Mouse (Mus musculus) kidney, postnatal 14 days (tissue): ENCODE results near the gene Itga6.

Experiments
- DNase-seq: peaks from one replicate; pipeline ENCODE4 v3.0.0; 2022; ENCODE audit warnings: mixed read lengths

The Itga6 gene

GRCm38 (mm10) chr2:71766007-71766406, 20.6 kb downstream of the Itga6 start:
- no peak for DNase-seq

- no peak for DNase-seq
These were observed 21.7 kb downstream of the Itga6 start for GRCm38 (mm10) chr2:71767019-71767610.

GRCm38 (mm10) chr2:71771762-71772161, 26.3 kb downstream of the Itga6 start:
- DNase-seq: no peak

DNA sequence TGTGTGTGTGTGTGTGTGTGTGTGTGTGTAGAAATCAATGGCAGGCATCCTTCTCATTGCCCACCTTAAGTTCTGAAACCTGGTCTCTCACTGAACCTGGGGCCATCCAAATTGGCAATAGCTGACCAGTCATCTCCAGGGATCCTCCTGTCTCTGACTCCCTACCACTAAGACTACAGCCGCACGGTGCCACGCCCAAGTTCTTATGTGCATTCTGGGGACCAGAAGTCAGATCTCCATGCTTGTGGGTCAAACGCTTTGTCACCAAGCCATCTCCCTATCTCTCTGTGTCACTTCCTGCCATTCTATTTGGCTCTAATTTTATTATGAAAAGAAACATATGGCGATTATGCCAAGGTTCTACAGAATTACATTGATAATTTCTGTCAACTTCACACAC, 28.3 kb downstream of the Itga6 start:
- DNase-seq: no peak

DNA sequence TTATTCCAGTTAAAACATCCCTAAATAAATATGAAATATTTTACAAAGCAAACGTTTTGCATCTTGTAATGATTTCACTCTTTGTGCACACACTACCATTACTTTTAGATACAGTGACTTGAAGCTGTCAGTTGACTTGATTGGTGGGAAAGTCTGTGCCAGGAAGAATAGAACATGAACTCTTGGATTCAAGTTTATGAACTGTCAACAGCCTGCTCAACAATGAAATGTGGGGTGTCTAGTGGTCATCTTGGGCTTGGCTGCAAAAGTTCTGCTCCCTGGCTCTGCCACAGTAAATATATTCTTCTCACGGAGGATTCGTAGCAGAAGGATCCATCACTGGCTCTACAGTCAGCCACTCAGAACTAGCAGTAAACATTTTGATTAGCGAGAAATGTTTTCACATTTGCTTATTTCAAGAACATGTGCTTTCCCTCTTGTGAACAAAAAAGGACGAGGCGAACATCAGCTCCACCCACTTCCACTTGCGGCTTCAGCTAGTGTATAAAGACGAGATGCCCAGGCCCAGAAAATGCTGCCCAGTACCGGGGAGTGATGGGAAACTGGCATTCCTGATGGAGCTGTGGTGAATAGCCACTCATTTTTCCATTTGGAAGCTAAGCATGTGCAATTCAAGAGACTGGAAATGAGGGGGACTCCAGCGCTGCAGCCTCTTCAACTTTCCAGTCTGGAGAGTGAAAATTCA, 29.0 kb downstream of the Itga6 start:
- DNase-seq: no peak

DNA sequence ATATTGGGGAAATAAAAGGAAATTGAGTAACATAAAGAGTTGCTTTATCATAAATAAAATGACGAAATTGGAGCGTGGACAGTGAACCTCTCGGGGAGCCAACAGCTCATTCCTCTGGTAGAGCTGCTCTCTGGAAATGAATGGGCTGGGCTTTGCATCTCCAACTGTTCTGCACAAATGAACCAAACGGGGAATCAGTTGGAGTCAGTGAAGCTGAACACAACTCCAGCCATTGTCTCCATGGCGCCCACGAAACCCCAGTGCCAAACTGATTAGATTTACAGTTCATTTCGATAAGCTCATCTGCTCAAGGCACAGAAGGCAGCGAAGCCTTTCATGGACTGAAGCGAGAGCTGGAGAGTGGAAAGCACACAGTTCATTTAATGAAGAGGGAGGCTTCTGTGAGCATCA, 29.8 kb downstream of the Itga6 start:
- DNase-seq: no peak

DNA sequence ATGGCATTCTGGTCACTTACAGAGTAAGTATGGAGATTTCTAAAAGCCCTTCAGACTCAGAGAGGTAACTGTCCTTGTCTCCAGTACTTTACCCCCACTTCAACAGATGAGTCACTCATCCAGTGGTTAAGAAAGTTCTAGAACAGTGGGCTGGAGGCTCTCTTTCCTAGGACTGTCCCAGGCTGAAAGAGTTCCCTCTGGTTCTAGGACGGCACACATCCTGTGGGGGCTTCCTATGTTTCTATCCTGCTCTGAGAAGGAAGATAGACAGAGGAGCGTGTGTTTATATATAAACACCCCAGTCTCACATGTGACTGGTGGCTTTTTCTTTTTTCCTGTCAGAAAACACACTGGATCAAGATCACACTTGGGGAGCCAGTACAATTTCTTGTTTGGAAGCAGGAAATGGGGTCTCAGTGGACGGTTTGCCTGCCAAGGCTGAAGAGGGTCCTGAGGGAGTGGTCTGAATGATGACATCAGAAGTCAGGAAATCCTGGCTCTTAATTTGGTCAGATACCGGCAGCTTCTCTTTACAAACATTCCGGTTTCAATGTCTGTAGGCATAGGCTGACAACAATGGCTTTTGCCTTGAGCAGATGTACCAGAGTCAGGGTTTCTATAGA, 34.0 kb downstream of the Itga6 start:
- DNase-seq: no peak

- no peak for DNase-seq
These were observed 34.6 kb downstream of the Itga6 start for GRCm38 (mm10) chr2:71780016-71780415.

DNA sequence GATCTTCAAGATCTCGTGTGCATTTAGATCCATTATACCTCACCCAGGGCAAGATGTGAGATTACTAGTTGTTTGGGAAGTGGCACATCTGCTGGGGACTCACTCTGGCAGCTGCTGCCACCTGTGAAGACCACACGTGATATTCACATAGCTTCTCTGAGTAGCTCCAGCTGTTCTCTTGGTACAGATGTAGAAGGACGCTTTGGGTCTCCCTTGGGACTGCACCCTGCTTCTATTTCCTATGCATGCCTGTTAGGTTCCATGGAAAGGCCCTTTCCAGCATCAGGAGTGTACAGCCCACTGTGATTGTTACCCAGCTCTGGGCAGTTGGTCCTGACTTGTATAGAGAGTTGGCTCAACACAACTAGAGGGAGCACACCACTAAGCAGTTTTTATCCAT, 39.8 kb downstream of the Itga6 start:
- no peak for DNase-seq

GRCm38 (mm10) chr2:71786060-71786459, 40.6 kb downstream of the Itga6 start:
- no peak for DNase-seq

DNA sequence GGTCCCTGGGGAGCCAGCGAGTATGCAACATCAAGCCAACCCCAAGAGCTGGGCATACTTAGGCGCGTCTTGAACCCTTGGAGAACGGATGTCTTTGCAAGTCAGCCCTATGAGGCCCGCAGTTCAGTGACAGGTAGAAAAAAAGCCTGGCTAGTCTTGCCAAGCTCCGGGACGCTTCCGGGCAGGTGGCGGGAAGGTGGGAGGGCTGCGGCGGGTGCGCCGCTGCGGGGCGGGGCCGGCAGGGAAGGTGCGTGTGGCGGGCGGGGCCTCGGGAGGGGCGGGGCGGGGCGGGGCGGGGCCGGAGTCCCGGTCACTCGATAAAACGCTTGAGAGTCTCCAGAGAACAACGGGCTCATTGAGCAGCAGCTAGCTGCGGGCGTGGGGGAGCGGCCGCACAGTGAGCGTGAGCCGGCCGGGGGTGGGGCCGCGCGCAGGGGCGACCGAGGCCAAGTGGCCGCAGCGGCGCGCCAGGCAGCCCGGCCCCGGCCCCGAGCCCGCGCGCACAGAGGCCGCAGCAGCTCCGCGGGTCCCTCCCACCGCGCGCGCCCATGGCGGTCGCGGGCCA, 41.3 kb downstream of the Itga6 start:
- peak; percentile 90 for DNase-seq

GRCm38 (mm10) chr2:71787156-71787590, 41.8 kb downstream of the Itga6 start:
- DNase-seq: no peak

- DNase-seq: peak; percentile 63
These were observed 42.4 kb downstream of the Itga6 start for GRCm38 (mm10) chr2:71787591-71788460.

GRCm38 (mm10) chr2:71790752-71791151, 45.3 kb downstream of the Itga6 start:
- peak; percentile 67 for DNase-seq

DNA sequence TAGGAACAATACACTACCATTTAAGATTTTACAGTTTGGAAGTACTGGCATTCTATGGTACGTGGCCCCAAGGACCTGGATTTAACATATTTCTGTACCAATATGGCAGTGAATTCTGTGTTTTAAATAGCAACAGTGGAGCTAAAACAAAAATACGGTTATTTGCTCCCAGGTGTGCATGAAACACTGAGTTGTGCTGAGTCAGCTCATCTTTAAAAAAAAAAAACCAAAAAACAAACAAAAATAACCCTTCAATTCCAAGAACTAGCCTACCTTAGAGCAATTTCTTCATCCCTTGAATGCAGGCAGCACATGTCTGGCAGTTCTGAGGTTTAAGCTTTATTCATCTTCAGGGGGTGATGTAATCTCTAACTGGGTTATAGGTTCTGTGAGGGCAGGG, 45.8 kb downstream of the Itga6 start:
- no peak for DNase-seq

DNA sequence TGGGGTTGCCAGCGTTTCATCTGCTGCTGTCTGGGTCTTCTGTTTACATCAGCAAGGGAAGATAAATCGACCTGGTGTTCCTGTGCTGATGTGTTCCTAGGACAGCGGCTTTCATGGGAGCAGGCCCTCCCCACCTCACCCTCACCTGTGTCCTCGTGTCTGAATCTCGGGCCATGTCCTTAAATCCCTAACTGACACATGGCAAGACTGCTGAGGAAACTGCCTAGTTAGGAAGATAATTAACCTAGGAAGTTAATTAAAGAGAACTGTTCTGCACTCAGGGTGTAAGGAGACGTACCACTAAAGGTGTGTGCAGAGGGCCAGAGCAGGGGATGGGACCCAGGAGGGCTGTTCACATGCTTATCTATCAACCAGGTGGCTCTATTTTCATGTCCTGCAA, 48.7 kb downstream of the Itga6 start:
- no peak for DNase-seq

GRCm38 (mm10) chr2:71796787-71797186, 51.4 kb downstream of the Itga6 start:
- no peak for DNase-seq

DNA sequence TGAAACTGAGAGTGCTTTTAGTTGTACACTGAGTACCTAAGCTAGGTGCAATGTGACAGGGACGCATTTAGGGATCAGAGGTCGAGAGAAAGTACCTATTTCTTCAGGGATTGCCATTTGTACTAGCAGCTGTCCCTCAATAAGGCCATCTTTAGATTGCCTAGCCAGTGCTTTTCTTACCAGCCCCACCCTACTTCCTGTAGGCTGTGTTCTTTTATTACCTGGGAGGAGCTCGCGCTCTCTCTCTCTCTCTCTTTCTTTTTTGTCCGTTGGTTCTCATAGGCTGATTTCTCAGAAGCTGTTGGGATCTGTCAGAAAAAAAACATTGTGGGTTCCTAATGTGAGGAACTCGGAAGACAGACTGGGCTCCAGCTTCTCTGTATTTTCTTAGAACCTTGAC, 55.4 kb downstream of the Itga6 start:
- no peak for DNase-seq

GRCm38 (mm10) chr2:71801691-71802090, 56.3 kb downstream of the Itga6 start:
- DNase-seq: peak; percentile 57

- DNase-seq: no peak
These were observed 56.7 kb downstream of the Itga6 start for GRCm38 (mm10) chr2:71802131-71802530.

DNA sequence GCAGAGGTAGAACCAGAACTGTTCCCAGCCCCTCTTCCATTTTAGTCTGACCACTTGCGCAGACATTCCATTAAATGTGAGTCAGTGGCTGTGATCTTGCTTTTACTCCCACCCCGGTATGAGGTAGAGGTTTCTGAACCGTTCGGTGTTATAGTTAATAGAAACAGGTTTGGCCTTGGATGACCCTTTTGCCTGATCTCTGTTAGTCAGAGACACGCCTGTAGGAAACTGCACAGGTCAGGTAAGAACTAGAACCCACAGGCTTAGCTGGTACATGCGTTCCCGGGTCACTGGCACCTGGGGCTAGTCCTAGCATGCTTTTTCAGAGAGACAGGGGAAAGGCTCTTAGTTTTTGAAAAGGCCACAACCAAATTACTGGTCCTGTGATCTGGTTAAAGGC, 59.7 kb downstream of the Itga6 start:
- peak; percentile 48 for DNase-seq

DNA sequence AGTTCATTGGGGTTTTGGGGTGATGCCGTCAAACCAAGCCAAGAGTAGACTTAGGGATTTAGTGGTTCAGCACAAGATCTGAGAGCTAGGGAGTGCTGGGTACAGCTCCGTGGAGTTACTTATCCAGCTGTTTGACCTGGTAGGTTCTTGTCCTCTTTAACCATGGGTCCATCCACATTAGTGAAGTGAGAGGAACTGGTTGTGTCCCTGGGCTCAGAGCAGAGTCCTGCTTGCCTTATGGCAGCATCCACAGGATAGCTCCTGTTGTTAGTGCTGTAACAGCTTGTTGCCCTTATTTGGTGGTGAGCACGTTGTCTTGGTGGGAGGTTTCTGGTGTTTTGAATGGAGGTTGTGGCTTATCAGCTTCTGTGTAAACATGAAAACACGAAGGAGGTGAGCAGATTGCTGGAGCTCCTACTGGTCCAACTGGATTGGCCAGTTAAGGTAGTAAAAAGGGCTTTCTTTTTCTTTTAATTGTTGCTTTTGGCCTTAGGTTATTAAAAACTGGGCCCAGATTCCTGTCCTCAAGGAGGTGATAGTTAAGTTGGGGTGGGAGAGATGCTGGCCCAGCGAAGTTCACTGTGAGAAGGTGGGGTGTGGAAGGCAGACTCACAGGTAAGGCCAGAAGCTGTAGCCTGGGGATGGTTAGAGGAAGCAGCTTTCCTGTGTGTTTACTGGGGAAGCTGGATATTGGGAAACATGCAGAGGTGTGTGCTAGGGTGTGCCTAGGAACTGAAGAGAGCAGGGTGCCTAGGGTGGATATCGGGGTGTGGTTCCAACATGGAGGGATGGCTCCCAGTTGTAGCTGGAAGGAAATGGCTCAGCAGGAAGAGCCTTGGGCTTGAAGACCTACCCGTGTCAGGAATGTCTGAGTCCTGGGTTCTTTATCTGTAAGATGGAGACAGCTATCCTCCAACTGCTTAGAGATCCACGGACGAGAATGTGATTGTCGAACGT, 60.5 kb downstream of the Itga6 start:
- no peak for DNase-seq
